Mouse (Mus musculus): Measurements from ENCODE around the gene Kpna1. TPM values are rescaled to one million over a fixed set of nuclear protein-coding genes. Genes with fewer than 3 reads are reported as not detected.
"Not testable (repeated sequence)": the region's sequence is repeated elsewhere in the genome, so short reads cannot be mapped to it uniquely, and the experiment has no call there.

Kpna1 gene
- total RNA-seq (2014; rRNA removed) (53.8 and 55.9 TPM in 2 replicates), polyA plus RNA-seq (2015; fragmentation: Nextera tagmentation; extraction: Ambion mirVana) (54.6 and 55.2 TPM in 2 replicates)

DNA sequence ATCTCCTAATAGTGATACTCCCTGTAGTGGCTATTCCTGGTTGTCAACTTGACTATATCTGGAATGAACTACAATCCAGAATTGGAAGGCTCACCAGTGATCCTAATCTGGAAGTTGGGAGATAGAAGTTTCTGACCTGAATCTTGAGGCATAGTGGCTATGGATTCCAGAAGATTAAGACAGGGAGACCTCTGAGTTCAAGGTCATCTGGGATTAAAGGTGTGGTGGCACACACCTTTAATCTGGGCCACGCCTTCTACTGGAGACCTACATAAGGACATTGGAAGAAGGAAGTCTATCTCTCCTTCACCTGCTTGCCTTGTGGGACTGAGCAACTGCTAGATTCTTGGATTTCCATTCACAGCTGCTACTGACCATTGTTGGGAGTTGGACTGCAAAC lies at the start of gene Kpna1:
Gene Kpna1, plus strand, starts transcription at position 301 of the 400 bp plus-strand sequence.
- H3K9ac ChIP-seq (replicated peaks; ENCODE audit: low read length); H3K36me3 ChIP-seq (ENCODE audit: insufficient read depth, low read length); DNase-seq (ENCODE audit: low spot score); H3K27ac ChIP-seq; ATAC-seq; H3K4me1 ChIP-seq (ENCODE audit: insufficient read depth, low read length); H3K4me3 ChIP-seq (ENCODE audit: low read length); H3K27me3 ChIP-seq (ENCODE audit: insufficient read depth, low read length); H3K9me3 ChIP-seq (ENCODE audit: low read length); H3K4me2 ChIP-seq (ENCODE audit: low read depth, low read length): not testable (repeated sequence)
- WGBS = 93% methylated on average over 1 of the region's 1 CpGs

DNA sequence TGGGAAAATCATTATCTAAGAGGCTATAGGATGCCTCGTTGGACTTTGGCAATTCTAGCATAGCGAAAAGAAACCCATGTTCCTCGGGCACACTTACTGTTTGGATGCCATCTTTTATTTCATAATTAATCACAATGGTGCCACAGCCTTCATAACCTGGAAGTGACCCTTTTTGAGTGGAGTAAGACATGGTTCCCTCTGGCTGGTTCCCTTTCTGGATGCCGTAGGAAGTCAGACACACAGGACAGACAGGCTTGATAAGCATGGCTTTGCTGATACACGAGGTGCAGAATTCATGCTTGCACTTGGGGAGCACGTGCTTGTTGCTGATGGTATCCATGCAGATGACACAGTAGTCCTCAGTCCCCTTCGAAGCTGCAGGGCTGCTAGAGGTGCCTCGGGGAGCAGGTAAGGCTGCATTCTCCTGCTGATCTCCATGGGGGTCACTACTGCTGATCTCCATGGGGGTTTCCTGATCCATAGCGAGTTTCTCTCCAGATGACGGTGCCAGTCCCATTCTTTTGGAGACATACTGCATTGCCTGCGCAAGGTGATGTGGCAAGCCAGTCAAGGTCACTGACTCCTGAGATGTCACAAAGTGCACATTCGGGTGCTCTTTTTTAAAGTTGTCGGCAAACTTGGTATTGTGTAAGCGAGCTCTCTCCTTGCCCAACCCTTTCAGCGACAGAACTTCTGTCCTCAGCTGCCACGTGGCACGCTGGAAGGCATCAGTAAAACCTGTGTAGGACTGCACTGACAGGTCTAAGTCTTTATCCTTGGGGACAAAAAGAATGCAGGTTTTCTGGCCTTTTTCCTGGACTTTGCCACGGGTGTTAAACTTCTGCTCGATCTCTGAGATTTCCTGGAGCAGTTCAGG lies 46.1 kb upstream of the Kpna1 start:
- Histone ChIP-seq H3K27me3 (ENCODE audit: insufficient read depth, low read length) (no peaks in the 10 kb centered on the region), H3K9ac (replicated peaks; ENCODE audit: low read length) (no peak overlapping the region), H3K4me1 (ENCODE audit: insufficient read depth, low read length) (no peaks in the 10 kb centered on the region), H3K4me2 (ENCODE audit: low read depth, low read length) (no peak overlapping the region), H3K4me3 (ENCODE audit: low read length) (no peak overlapping the region), H3K36me3 (ENCODE audit: insufficient read depth, low read length) (no peaks in the 10 kb centered on the region), H3K27ac (no peak overlapping the region), H3K9me3 (ENCODE audit: low read length) (no peaks in the 10 kb centered on the region)
- 88% methylated on average over 19 of the region's 19 CpGs for WGBS
- no peak for DNase-seq (ENCODE audit: low spot score)
- ATAC-seq = no peak
- no peak for TF ChIP-seq CTCF (IDR thresholded peaks at IDR 0.05; ENCODE audit: low read depth)

DNA sequence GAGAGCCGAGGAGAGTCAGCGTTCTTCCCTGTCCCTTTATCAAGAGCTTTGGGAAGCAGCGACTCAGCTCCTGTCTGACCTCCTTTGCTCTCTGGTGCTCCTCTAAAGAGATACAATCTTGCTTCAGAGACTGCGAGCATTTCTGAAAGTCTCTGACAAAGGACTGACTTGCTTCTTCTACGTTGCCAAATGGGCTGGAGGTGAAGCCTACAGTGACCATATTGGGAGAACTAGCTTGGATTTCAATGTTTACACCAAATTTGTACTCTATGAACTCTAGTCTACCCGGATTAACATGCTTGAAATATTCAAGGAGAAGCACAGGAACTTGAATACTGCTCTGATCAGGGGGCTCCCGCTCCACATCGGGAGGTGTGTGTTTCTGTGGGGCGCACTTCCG lies 45.4 kb upstream of the Kpna1 start:
- Histone ChIP-seq H3K36me3 (ENCODE audit: insufficient read depth, low read length) (no peaks in the 10 kb centered on the region), H3K4me1 (ENCODE audit: insufficient read depth, low read length) (no peaks in the 10 kb centered on the region), H3K9me3 (ENCODE audit: low read length) (no peaks in the 10 kb centered on the region), H3K27ac (no peak overlapping the region), H3K9ac (replicated peaks; ENCODE audit: low read length) (no peak overlapping the region), H3K4me3 (ENCODE audit: low read length) (no peak overlapping the region), H3K27me3 (ENCODE audit: insufficient read depth, low read length) (no peaks in the 10 kb centered on the region), H3K4me2 (ENCODE audit: low read depth, low read length) (no peak overlapping the region)
- DNase-seq (ENCODE audit: low spot score) (no peak), ATAC-seq (no peak)
- 87% methylated on average over 10 of the region's 10 CpGs for WGBS
- no peak for TF ChIP-seq CTCF (IDR thresholded peaks at IDR 0.05; ENCODE audit: low read depth)

DNA sequence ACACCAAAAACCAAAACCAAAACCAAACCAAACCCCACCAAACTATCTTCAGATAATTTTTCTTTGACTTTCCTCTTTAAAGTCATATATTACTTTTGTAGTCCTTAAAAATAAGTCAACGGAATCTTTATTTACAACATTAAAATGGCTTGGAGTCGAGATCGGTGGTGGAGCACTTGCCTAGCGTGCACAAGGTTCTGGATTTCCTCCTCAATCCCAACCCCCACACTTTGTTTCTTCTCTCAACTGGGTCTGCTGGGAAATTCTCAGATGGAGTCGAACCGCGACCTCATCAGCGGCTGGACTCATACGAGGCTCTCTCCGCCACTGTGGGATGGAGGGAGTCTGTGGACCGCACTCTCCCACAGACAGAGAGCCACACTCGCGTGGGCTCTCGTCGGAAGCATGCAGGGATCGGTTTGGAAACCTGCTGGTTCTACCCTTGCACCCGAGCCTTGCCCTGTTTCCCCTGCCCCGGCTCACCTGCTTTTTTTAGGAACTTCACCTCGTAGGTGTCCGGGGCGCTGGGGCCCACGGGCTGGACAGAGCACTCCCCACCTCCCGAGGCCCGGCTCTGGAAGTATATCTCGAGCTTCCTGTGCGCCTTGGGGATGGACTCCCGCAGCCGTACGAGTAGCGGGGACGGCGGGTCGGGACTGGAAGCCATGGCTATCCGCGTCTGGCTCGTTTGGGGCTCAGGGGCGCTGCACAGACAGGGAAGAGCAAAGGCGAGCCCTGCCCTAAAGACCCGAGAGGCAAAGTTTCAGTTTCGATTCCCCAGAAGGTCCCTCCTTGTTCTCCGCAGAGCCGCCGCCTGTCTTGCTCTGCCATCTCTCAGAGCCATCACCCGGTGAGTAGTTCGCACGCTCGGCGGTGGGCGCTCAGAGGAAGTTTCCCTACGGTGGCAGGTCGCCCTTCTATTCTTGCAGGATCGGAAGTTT lies 40.1 kb upstream of the Kpna1 start, which contains the start of the genes Parp9 and Dtx3l:
Gene Parp9, plus strand, starts transcription at position 260 of the 941 bp plus-strand sequence.
Gene Dtx3l, minus strand, starts transcription at position 941 of the 941 bp plus-strand sequence.
- Histone ChIP-seq H3K36me3 (ENCODE audit: insufficient read depth, low read length) (no peaks in the 10 kb centered on the region), H3K27ac (peak within 1 kb of the TSS; percentile 1; the same call in 1 of the 2 replicates), H3K27me3 (ENCODE audit: insufficient read depth, low read length) (no peaks in the 10 kb centered on the region), H3K9ac (replicated peaks; ENCODE audit: low read length) (peak within 1 kb of the TSS; percentile 47), H3K4me3 (ENCODE audit: low read length) (peak within 1 kb of the TSS; percentile 60), H3K9me3 (ENCODE audit: low read length) (no peaks in the 10 kb centered on the region), H3K4me2 (ENCODE audit: low read depth, low read length) (peak within 1 kb of the TSS; percentile 63), H3K4me1 (ENCODE audit: insufficient read depth, low read length) (no peaks in the 10 kb centered on the region; the same call in 1 of the 2 replicates)
- TF ChIP-seq CTCF (IDR thresholded peaks at IDR 0.05; ENCODE audit: low read depth) = no peak
- DNase-seq (ENCODE audit: low spot score) = peak; percentile 52
- ATAC-seq = peak; percentile 70
- WGBS = 2% methylated on average over 52 of the region's 52 CpGs

DNA sequence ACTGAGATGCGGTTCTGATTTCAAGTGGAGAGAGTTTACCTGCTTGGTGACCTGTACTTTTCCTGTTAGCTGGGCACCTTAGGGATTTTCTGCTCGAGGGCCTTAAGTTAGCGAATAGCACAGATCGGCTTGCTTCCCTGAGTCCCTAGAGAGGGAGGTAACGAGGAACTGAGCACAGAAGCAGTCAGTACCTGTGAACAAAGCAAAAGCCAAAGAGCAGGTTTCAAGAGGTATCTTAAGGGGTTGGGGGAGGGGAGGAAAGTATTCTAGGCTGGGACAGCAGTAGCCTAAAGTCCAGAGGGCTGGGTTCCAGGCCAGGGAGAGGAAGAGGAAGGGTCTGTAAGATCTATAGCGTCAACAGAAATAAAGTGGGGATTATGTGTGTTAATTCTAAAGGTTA lies 39.3 kb upstream of the Kpna1 start:
- no peak for TF ChIP-seq CTCF (IDR thresholded peaks at IDR 0.05; ENCODE audit: low read depth)
- Histone ChIP-seq H3K4me3 (ENCODE audit: low read length) (peak overlapping the region; percentile 60), H3K9me3 (ENCODE audit: low read length) (no peaks in the 10 kb centered on the region), H3K36me3 (ENCODE audit: insufficient read depth, low read length) (no peaks in the 10 kb centered on the region), H3K4me1 (ENCODE audit: insufficient read depth, low read length) (no peaks in the 10 kb centered on the region; the same call in 1 of the 2 replicates), H3K9ac (replicated peaks; ENCODE audit: low read length) (peak overlapping the region; percentile 47; the same call in 1 of the 2 replicates), H3K27ac (no peak overlapping the region), H3K27me3 (ENCODE audit: insufficient read depth, low read length) (no peaks in the 10 kb centered on the region), H3K4me2 (ENCODE audit: low read depth, low read length) (peak overlapping the region; percentile 63)
- WGBS = 13% methylated on average over 6 of the region's 6 CpGs
- 0 out of 2 replicates have a peak, but pooled peaks have one; percentile 18 for ATAC-seq
- peak; percentile 13 for DNase-seq (ENCODE audit: low spot score)

DNA sequence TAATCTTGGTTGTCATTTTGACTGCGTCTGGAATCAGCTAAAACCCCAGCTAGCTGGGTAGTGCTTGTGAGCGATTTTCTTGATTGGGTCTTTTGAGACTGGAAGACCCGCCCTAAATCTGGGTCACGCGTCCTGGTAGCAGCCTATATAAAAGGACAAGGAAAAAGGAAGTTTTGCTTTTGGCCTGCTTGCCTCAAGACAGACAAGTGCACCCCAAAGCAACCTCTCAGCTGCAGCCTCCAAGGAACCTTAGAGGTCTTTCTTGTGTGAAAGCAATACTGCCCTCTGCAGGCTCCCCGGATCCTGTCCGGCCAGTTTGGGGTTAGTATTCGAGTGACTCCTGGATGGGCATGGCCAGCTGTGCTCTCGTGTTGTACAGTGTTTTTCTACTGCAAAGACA lies 38.9 kb upstream of the Kpna1 start:
- no peak overlapping the region for H3K9ac ChIP-seq (replicated peaks; ENCODE audit: low read length)
- H3K36me3 ChIP-seq (ENCODE audit: insufficient read depth, low read length) = no peaks in the 10 kb centered on the region
- peak; percentile 65 for TF ChIP-seq CTCF (IDR thresholded peaks at IDR 0.05; ENCODE audit: low read depth)
- H3K27ac ChIP-seq = no peak overlapping the region
- H3K4me2 ChIP-seq (ENCODE audit: low read depth, low read length) = peak overlapping the region; percentile 63
- WGBS = 10% methylated on average over 9 of the region's 9 CpGs
- H3K4me3 ChIP-seq (ENCODE audit: low read length) = peak overlapping the region; percentile 60; the same call in 1 of the 2 replicates
- DNase-seq (ENCODE audit: low spot score) (peak; percentile 74), ATAC-seq (peak; percentile 59; the same call in 1 of the 2 replicates)
- no peaks in the 10 kb centered on the region for H3K9me3 ChIP-seq (ENCODE audit: low read length)
- H3K4me1 ChIP-seq (ENCODE audit: insufficient read depth, low read length) = no peaks in the 10 kb centered on the region; the same call in 1 of the 2 replicates
- H3K27me3 ChIP-seq (ENCODE audit: insufficient read depth, low read length) = no peaks in the 10 kb centered on the region

Measured in hindbrain, postnatal 0 days (tissue).